Mouse (Mus musculus) midbrain, embryonic 16.5 days (tissue): ENCODE data around the gene Gm42878. TPM values are rescaled to one million over a fixed set of nuclear protein-coding genes. Genes with fewer than 3 reads are reported as not detected.
A peak's percentile ranks its signal among the peaks of the same experiment; 100 is the strongest.

ENCODE experiments used
- ATAC-seq: fragments of 200-750 bp; cut with Nextera tagmentation; 2 replicates; pipeline ENCODE4 v1.8.0; 2017; ENCODE audit warnings: moderate TSS enrichment
- H3K27ac ChIP-seq: fragments of 300-500 bp; sonication (generic); 2 replicates; pipeline ENCODE4 v1.5.1; 2014; ENCODE audit warnings: mild to moderate bottlenecking, low read length, mixed read lengths
- H3K27me3 ChIP-seq: fragments of 300-500 bp; sonication (generic); 2 replicates; pipeline ENCODE4 v1.6.1; 2014; ENCODE audit warnings: low read depth, low read length, mixed read lengths; ENCODE audit not compliant: control insufficient read depth, insufficient read depth
- H3K36me3 ChIP-seq: fragments of 300-500 bp; sonication (generic); 2 replicates; pipeline ENCODE4 v1.6.1; 2014; ENCODE audit warnings: mild to moderate bottlenecking, low read length, moderate library complexity, mixed read lengths; ENCODE audit not compliant: control insufficient read depth, insufficient read depth
- H3K4me1 ChIP-seq: fragments of 300-500 bp; sonication (generic); 2 replicates; pipeline ENCODE4 v1.6.1; 2014; ENCODE audit warnings: mild to moderate bottlenecking, low read length, mixed read lengths; ENCODE audit not compliant: control insufficient read depth, insufficient read depth
- H3K4me2 ChIP-seq: fragments of 300-500 bp; sonication (generic); 2 replicates; pipeline ENCODE4 v1.6.1; 2014; ENCODE audit warnings: mild to moderate bottlenecking, low read length, mixed read lengths
- H3K4me3 ChIP-seq: fragments of 300-500 bp; sonication (generic); 2 replicates; pipeline ENCODE4 v1.5.1; 2014; ENCODE audit warnings: low read depth, mild to moderate bottlenecking, low read length, moderate library complexity, mixed read lengths
- H3K9ac ChIP-seq: fragments of 300-500 bp; sonication (generic); 2 replicates; pipeline ENCODE4 v1.6.1; 2014; ENCODE audit warnings: low read depth, low read length, mixed read lengths
- H3K9me3 ChIP-seq: fragments of 300-500 bp; sonication (generic); replicated peaks from 2 replicates; pipeline ENCODE4 v1.6.1; 2014; ENCODE audit warnings: mild to moderate bottlenecking, low read length, mixed read lengths; ENCODE audit not compliant: control insufficient read depth, poor library complexity, severe bottlenecking
- WGBS: fragments of 180-500 bp; shearing (Covaris S2); extraction: QIAGEN DNeasy Blood & Tissue Kit; methylation state at CpG from one replicate; pipeline ENCODE4 v1.1.7; 2014; 5-methylcytosine and 5-hydroxymethylcytosine counted together
- polyA plus RNA-seq: library from polyadenylated mRNA; unstranded; fragments of >200 nt; fragmentation: Nextera tagmentation; extraction: Ambion mirVana; gene quantifications from 2 replicates; pipeline ENCODE4 v1.2.1, GENCODE M21; 2015

Gm42878 gene
- polyA plus RNA-seq, 1 experiment from 2014 or later, result not detected

DNA sequence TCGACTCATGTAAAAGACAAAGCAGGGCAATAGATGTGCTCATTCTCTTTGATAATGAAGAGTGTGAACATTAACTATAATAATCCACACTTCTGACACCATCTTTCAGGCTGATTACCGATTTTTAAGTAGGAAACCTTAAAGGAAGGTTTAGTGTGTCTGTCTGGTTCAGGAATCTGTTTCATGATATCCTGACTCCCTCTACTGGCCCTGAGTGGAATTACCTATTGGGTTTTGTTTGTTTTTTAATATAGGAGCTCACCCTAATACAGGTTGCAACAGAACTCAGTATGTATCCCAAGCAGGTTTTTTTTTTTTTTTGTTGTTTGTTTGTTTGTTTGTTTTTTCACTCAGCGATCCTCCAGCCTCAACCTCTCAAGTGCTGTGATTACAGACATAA is 67.6 kb downstream of the Gm42878 start:
- Histone ChIP-seq H3K36me3 (no peaks in the 10 kb centered on the region), H3K4me3 (no peak overlapping the region), H3K27ac (peak overlapping the region; percentile 34; the same call in 1 of the 2 replicates), H3K4me2 (no peak overlapping the region), H3K4me1 (no peaks in the 10 kb centered on the region), H3K9me3 (no peaks in the 10 kb centered on the region), H3K9ac (no peak overlapping the region), H3K27me3 (no peaks in the 10 kb centered on the region)
- ATAC-seq, result no peak
- WGBS, result 34% methylated on average over 3 of the region's 3 CpGs

DNA sequence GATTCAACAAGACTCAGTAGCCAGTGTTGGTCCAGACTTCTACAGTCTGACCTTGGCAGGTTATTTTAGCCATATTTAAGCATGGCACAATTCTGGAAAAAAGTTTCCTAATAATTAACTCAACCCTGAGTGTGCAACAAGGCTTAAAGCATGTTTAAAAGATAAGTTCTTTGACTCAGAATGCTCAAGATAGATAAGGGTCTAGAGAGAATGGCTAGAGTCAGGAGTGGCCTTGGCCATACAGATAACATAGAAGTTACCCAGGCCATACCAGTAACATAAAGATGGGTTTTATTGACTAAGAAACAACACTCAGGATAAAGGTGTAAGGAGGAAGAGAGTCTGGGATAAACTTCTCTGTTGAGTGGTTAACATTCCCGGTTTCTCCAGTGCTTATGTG is 69.2 kb downstream of the Gm42878 start:
- Histone ChIP-seq H3K36me3 (no peaks in the 10 kb centered on the region), H3K4me1 (no peaks in the 10 kb centered on the region), H3K27me3 (no peaks in the 10 kb centered on the region), H3K4me2 (no peak overlapping the region), H3K9ac (no peak overlapping the region), H3K9me3 (no peaks in the 10 kb centered on the region), H3K27ac (no peak overlapping the region), H3K4me3 (no peak overlapping the region)
- ATAC-seq, result no peak
- 82% methylated on average over 1 of the region's 1 CpGs for WGBS

DNA sequence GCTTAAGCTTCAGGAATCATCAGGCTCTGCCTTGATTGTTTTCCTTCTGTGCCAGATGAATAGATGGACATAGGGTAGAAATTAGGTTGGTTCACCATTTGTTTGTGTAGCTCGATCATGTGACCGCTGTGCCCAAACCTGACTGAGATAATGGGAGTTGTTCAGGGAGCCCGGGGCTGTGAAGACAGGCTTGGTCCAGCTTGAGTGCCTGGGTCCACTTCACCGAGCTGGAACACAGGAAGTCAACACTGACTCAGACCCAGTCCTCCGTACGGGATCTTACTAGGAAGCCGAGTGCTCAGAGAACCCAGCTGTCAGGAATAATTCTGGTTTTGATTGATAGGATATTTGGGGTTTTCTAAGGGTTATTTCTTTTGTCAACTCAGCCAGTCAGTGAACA is 70.7 kb downstream of the Gm42878 start:
- H3K4me2 ChIP-seq, result no peak overlapping the region
- no peak overlapping the region for H3K9ac ChIP-seq
- H3K4me3 ChIP-seq, result no peak overlapping the region
- ATAC-seq, result no peak
- H3K27me3 ChIP-seq, result no peaks in the 10 kb centered on the region
- 65% methylated on average over 7 of the region's 7 CpGs for WGBS
- no peaks in the 10 kb centered on the region for H3K4me1 ChIP-seq
- H3K36me3 ChIP-seq, result no peaks in the 10 kb centered on the region
- no peaks in the 10 kb centered on the region for H3K9me3 ChIP-seq
- no peak overlapping the region for H3K27ac ChIP-seq

DNA sequence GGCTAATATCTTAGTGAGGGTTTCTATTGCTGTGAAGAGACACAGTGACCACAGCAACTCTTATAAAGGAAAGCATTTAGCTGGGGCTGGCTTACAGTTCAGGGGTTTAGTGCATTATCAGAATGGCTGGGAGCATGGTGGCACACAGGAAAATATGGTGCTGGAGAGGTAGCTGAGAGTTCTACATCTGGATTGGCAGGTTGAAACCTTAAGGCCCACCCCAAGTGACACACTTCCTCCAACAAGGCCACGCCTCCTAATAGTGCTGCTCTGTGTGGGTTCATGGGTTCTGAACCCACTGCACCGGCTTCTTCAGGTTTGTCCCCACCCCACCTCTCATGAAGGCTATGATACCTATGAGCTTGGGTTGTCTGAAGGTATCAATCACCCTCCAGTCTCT is 72.9 kb downstream of the Gm42878 start:
- Histone ChIP-seq H3K27ac (no peak overlapping the region), H3K4me3 (no peak overlapping the region), H3K9ac (no peak overlapping the region), H3K4me1 (no peaks in the 10 kb centered on the region), H3K9me3 (no peaks in the 10 kb centered on the region), H3K27me3 (no peaks in the 10 kb centered on the region), H3K4me2 (no peak overlapping the region), H3K36me3 (no peaks in the 10 kb centered on the region)
- ATAC-seq, result no peak
- 89% methylated on average over 2 of the region's 2 CpGs for WGBS

DNA sequence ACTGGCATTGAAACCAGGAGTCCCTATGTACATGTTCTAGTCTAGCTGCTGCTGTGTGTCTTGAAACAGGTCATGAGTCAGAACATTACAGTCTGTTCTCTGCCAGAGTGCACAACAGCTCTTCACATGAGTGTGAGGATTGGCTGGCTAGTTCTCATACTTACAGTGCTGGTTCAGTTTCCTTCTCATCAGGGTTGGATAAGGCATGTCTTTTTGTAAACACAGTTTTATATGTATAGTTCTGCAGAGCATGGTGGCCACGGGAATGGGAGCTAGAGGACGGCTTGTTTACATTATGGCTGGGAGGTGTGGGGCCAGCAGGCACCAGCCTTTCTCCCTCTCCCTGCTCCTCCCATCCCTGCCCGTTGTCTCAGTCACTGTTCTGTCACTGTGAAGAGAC is 75.7 kb downstream of the Gm42878 start:
- ATAC-seq, result no peak
- WGBS, result 59% methylated on average over 3 of the region's 3 CpGs
- no peak overlapping the region for H3K4me2 ChIP-seq
- H3K9me3 ChIP-seq, result no peaks in the 10 kb centered on the region
- H3K9ac ChIP-seq, result no peak overlapping the region
- no peaks in the 10 kb centered on the region for H3K27me3 ChIP-seq
- H3K4me1 ChIP-seq, result no peaks in the 10 kb centered on the region
- H3K4me3 ChIP-seq, result no peak overlapping the region
- no peak overlapping the region for H3K27ac ChIP-seq
- H3K36me3 ChIP-seq, result no peaks in the 10 kb centered on the region

Other genes starting within 250 kb of the Gm42878 start
- gene Trafd1, start 159.8 kb downstream of the Gm42878 start, polyA plus RNA-seq, result 135 and 140 TPM in 2 replicates
- 54.0 and 55.0 TPM in 2 replicates for gene Naa25, start 147.5 kb downstream of the Gm42878 start, polyA plus RNA-seq
- gene Tmem116, start 93.6 kb downstream of the Gm42878 start, polyA plus RNA-seq, result 1.9 and 2.2 TPM in 2 replicates
- 174 and 182 TPM in 2 replicates for gene Erp29, start 93.0 kb downstream of the Gm42878 start, polyA plus RNA-seq
- gene Adam1b, start 42.0 kb downstream of the Gm42878 start, polyA plus RNA-seq, result not detected in 2 replicates
- 4.9 and 6.5 TPM in 2 replicates for gene Adam1a, start within 50 bp of the Gm42878 start, polyA plus RNA-seq
- 58.8 and 64.1 TPM in 2 replicates for gene Mapkapk5, start 423 bp upstream of the Gm42878 start, polyA plus RNA-seq
- gene Aldh2, start 48.3 kb upstream of the Gm42878 start, polyA plus RNA-seq, result 129 and 141 TPM in 2 replicates
- gene Acad12, start 73.5 kb upstream of the Gm42878 start, polyA plus RNA-seq, result 1.4 and 1.9 TPM in 2 replicates
- 1.7 and 2.1 TPM in 2 replicates for gene Acad10, start 115.0 kb upstream of the Gm42878 start, polyA plus RNA-seq
- gene Brap, start 115.1 kb upstream of the Gm42878 start, polyA plus RNA-seq, result 43.3 and 44.5 TPM in 2 replicates
- gene Atxn2, start 165.9 kb upstream of the Gm42878 start, polyA plus RNA-seq, result 60.1 and 65.5 TPM in 2 replicates